Mouse (Mus musculus): ENCODE measurements around the gene Rhov.

DNA sequence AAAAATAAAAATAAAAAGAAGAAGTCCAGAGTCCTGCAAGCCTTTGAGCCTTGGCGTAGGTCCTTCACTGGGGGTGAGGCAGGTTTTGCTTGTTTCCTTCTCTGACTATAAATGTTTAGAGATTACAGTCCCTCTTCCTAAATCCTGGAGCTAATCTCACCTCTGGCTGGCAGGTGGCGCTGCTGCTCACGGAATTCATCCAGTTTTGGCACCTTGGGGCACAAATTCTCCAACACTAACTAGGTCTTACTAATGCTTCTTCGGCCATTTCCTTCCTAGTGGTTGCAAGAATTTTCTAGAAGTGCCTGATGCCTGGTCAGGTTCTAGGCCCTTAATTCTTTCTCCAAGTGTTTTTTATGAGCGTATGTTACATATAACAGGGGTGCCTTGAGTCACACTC is 27.3 kb upstream of the Rhov start:
- TF ChIP-seq CTCF (IDR thresholded peaks at IDR 0.05; ENCODE audit: low read depth, low read length), result no peak
- no peak for TF ChIP-seq POLR2A (IDR thresholded peaks at IDR 0.05; ENCODE audit: borderline replicate concordance, low read depth, low read length)
